Mouse (Mus musculus) embryo, embryonic 9.5 days (tissue): ENCODE results near the gene Gm44511.
A peak's percentile ranks its signal among the peaks of the same experiment; 100 is the strongest.

Experiments
- DNase-seq: peaks from one replicate; pipeline ENCODE4 v3.0.0-alpha.2; 2017; ENCODE audit errors: extremely low spot score

The Gm44511 gene

GRCm38 (mm10) chr6:128826132-128826531 lies at the start of gene Gm44511, which contains the start of gene Klrb1b:
Gm44511 (minus strand) TSS chr6:128826315.
Klrb1b (minus strand) TSS chr6:128826331.
- DNase-seq, result no peak

GRCm38 (mm10) chr6:128871910-128872610 lies 45.9 kb upstream of the Gm44511 start:
- no peak for DNase-seq

GRCm38 (mm10) chr6:128868861-128869260 lies 42.7 kb upstream of the Gm44511 start:
- no peak for DNase-seq

GRCm38 (mm10) chr6:128857976-128858375 lies 31.9 kb upstream of the Gm44511 start:
- no peak for DNase-seq

- no peak for DNase-seq
Measured at GRCm38 (mm10) chr6:128856250-128856649, 30.1 kb upstream of the Gm44511 start.

GRCm38 (mm10) chr6:128855477-128855876 lies 29.4 kb upstream of the Gm44511 start:
- DNase-seq, result no peak

- DNase-seq, result no peak
Measured at GRCm38 (mm10) chr6:128854895-128855294, 28.8 kb upstream of the Gm44511 start.

GRCm38 (mm10) chr6:128854024-128854820 lies 28.1 kb upstream of the Gm44511 start:
- DNase-seq, result peak; percentile 67

GRCm38 (mm10) chr6:128852766-128853165 lies 26.7 kb upstream of the Gm44511 start:
- no peak for DNase-seq

- no peak for DNase-seq
Measured at GRCm38 (mm10) chr6:128851151-128851550, 25.0 kb upstream of the Gm44511 start.

- no peak for DNase-seq
Measured at GRCm38 (mm10) chr6:128850671-128851070, 24.6 kb upstream of the Gm44511 start.

GRCm38 (mm10) chr6:128849902-128850301 lies 23.8 kb upstream of the Gm44511 start:
- peak; percentile 62 for DNase-seq

GRCm38 (mm10) chr6:128847401-128847800 lies 21.3 kb upstream of the Gm44511 start:
- no peak for DNase-seq

- no peak for DNase-seq
Measured at GRCm38 (mm10) chr6:128845998-128846542, 20.0 kb upstream of the Gm44511 start.

GRCm38 (mm10) chr6:128845319-128845979 lies 19.3 kb upstream of the Gm44511 start:
- DNase-seq, result peak; percentile 89

GRCm38 (mm10) chr6:128844586-128845080 lies 18.5 kb upstream of the Gm44511 start:
- no peak for DNase-seq

- DNase-seq, result no peak
Measured at GRCm38 (mm10) chr6:128844131-128844530, 18.0 kb upstream of the Gm44511 start.

- no peak for DNase-seq
Measured at GRCm38 (mm10) chr6:128843479-128843992, 17.4 kb upstream of the Gm44511 start.

- peak; percentile 95 for DNase-seq
Measured at GRCm38 (mm10) chr6:128842945-128843478, 16.9 kb upstream of the Gm44511 start.

GRCm38 (mm10) chr6:128842356-128842944 lies 16.3 kb upstream of the Gm44511 start:
- DNase-seq, result no peak
